Mouse (Mus musculus): Measurements from ENCODE around the gene Noto. TPM values are rescaled to one million over a fixed set of nuclear protein-coding genes. Genes with fewer than 3 reads are reported as not detected.
"Not testable (repeated sequence)": the region's sequence is repeated elsewhere in the genome, so short reads cannot be mapped to it uniquely, and the experiment has no call there.

The Noto gene
- polyA plus RNA-seq, 1 experiment from 2014 or later, result not detected

- H3K9me3 ChIP-seq, result no peaks in the 10 kb centered on the region
- no peak overlapping the region for H3K4me2 ChIP-seq (replicated peaks)
- no peak overlapping the region for H3K27ac ChIP-seq
- H3K4me1 ChIP-seq, result peaks cover 3% of the 10 kb centered on the region; the same call in 1 of the 2 replicates
- WGBS, result 83% methylated on average over 5 of the region's 5 CpGs
- no peak overlapping the region for H3K9ac ChIP-seq
- no peak for ATAC-seq (ENCODE audit: low FRiP score, low read depth)
- H3K36me3 ChIP-seq, result peaks cover 8% of the 10 kb centered on the region
- H3K27me3 ChIP-seq (replicated peaks), result no peaks in the 10 kb centered on the region
- no peak overlapping the region for H3K4me3 ChIP-seq
Measured at GRCm38 (mm10) chr6:85433865-85434264, 10.2 kb downstream of the Noto start.

- Histone ChIP-seq H3K9me3 (no peaks in the 10 kb centered on the region), H3K27ac (no peak overlapping the region), H3K4me1 (peaks cover 3% of the 10 kb centered on the region; the same call in 1 of the 2 replicates), H3K4me3 (no peak overlapping the region), H3K9ac (no peak overlapping the region), H3K4me2 (replicated peaks) (no peak overlapping the region), H3K36me3 (peaks cover 32% of the 10 kb centered on the region), H3K27me3 (replicated peaks) (no peaks in the 10 kb centered on the region)
- no peak for ATAC-seq (ENCODE audit: low FRiP score, low read depth)
- WGBS, result 91% methylated on average over 1 of the region's 1 CpGs
Measured at GRCm38 (mm10) chr6:85436204-85436603, 12.5 kb downstream of the Noto start.

GRCm38 (mm10) chr6:85436631-85437030 lies 12.9 kb downstream of the Noto start:
- ATAC-seq (ENCODE audit: low FRiP score, low read depth), result no peak
- Histone ChIP-seq H3K4me2 (replicated peaks) (no peak overlapping the region), H3K4me3 (no peak overlapping the region), H3K27me3 (replicated peaks) (no peaks in the 10 kb centered on the region), H3K36me3 (peaks cover 36% of the 10 kb centered on the region), H3K9ac (no peak overlapping the region), H3K27ac (no peak overlapping the region), H3K4me1 (peaks cover 3% of the 10 kb centered on the region; the same call in 1 of the 2 replicates), H3K9me3 (no peaks in the 10 kb centered on the region)
- WGBS, result 89% methylated on average over 5 of the region's 6 CpGs

GRCm38 (mm10) chr6:85441142-85441541 lies 17.5 kb downstream of the Noto start:
- WGBS, result 93% methylated on average over 4 of the region's 4 CpGs
- peaks cover 71% of the 10 kb centered on the region for H3K36me3 ChIP-seq
- H3K27me3 ChIP-seq (replicated peaks), result no peaks in the 10 kb centered on the region

GRCm38 (mm10) chr6:85443488-85444233 lies 20.0 kb downstream of the Noto start:
- Histone ChIP-seq H3K27me3 (replicated peaks) (no peaks in the 10 kb centered on the region), H3K4me1 (no peaks in the 10 kb centered on the region), H3K4me2 (replicated peaks) (no peak overlapping the region), H3K9me3 (no peaks in the 10 kb centered on the region), H3K4me3 (no peak overlapping the region), H3K27ac (no peak overlapping the region), H3K36me3 (peaks cover 74% of the 10 kb centered on the region), H3K9ac (no peak overlapping the region)
- 88% methylated on average over 3 of the region's 3 CpGs for WGBS
- no peak for ATAC-seq (ENCODE audit: low FRiP score, low read depth)

More at GRCm38 (mm10) chr6:85441142-85441541, 17.5 kb downstream of the Noto start:
- H3K9me3 ChIP-seq, result no peaks in the 10 kb centered on the region
- no peak overlapping the region for H3K27ac ChIP-seq
- no peak for ATAC-seq (ENCODE audit: low FRiP score, low read depth)
- H3K4me2 ChIP-seq (replicated peaks), result no peak overlapping the region
- no peaks in the 10 kb centered on the region for H3K4me1 ChIP-seq
- no peak overlapping the region for H3K4me3 ChIP-seq
- H3K9ac ChIP-seq, result no peak overlapping the region

- WGBS, result 91% methylated on average over 8 of the region's 8 CpGs
- Histone ChIP-seq H3K9ac (no peak overlapping the region), H3K36me3 (peaks cover 67% of the 10 kb centered on the region), H3K4me1 (no peaks in the 10 kb centered on the region), H3K4me2 (replicated peaks) (no peak overlapping the region), H3K27me3 (replicated peaks) (no peaks in the 10 kb centered on the region), H3K4me3 (no peak overlapping the region), H3K27ac (no peak overlapping the region), H3K9me3 (no peaks in the 10 kb centered on the region)
- ATAC-seq (ENCODE audit: low FRiP score, low read depth), result no peak
Measured at GRCm38 (mm10) chr6:85444266-85444965, 20.7 kb downstream of the Noto start.

- no peak for ATAC-seq (ENCODE audit: low FRiP score, low read depth)
- Histone ChIP-seq H3K27ac (no peak overlapping the region), H3K36me3 (peaks cover 58% of the 10 kb centered on the region), H3K9me3 (no peaks in the 10 kb centered on the region), H3K27me3 (replicated peaks) (no peaks in the 10 kb centered on the region), H3K4me2 (replicated peaks) (no peak overlapping the region), H3K4me3 (no peak overlapping the region), H3K9ac (no peak overlapping the region), H3K4me1 (no peaks in the 10 kb centered on the region)
- WGBS, result 82% methylated on average over 5 of the region's 5 CpGs
Measured at GRCm38 (mm10) chr6:85445286-85445685, 21.6 kb downstream of the Noto start.

- H3K9me3 ChIP-seq, result no peaks in the 10 kb centered on the region
- no peak overlapping the region for H3K4me3 ChIP-seq
- H3K27ac ChIP-seq, result no peak overlapping the region
- ATAC-seq (ENCODE audit: low FRiP score, low read depth), result no peak
- 88% methylated on average over 6 of the region's 6 CpGs for WGBS
- no peak overlapping the region for H3K9ac ChIP-seq
- no peaks in the 10 kb centered on the region for H3K27me3 ChIP-seq (replicated peaks)
- 0 out of 2 replicates have a peak, but pooled peaks cover 6% of the 10 kb centered on the region for H3K4me1 ChIP-seq
- H3K4me2 ChIP-seq (replicated peaks), result no peak overlapping the region
- H3K36me3 ChIP-seq, result peaks cover 37% of the 10 kb centered on the region
Measured at GRCm38 (mm10) chr6:85447351-85447750, 23.7 kb downstream of the Noto start.

GRCm38 (mm10) chr6:85450140-85450539 lies 26.5 kb downstream of the Noto start:
- H3K4me3 ChIP-seq; ATAC-seq (ENCODE audit: low FRiP score, low read depth); H3K27me3 ChIP-seq (replicated peaks); H3K27ac ChIP-seq; H3K9me3 ChIP-seq; H3K9ac ChIP-seq: not testable (repeated sequence)
- Histone ChIP-seq H3K36me3 (peaks cover 19% of the 10 kb centered on the region), H3K4me2 (replicated peaks) (peak overlapping the region; percentile 94), H3K4me1 (peaks cover 29% of the 10 kb centered on the region)
- 56% methylated on average over 1 of the region's 1 CpGs for WGBS

GRCm38 (mm10) chr6:85450697-85451663 lies 27.3 kb downstream of the Noto start, which contains the start of gene Cct7:
Gene Cct7 (plus strand): TSS chr6:85451514.
- Histone ChIP-seq H3K9ac (peak within 1 kb of the TSS; percentile 94), H3K4me2 (replicated peaks) (peak within 1 kb of the TSS; percentile 94), H3K36me3 (peaks cover 11% of the 10 kb centered on the region; the same call in 1 of the 2 replicates), H3K27ac (peak within 1 kb of the TSS; percentile 86), H3K27me3 (replicated peaks) (no peaks in the 10 kb centered on the region), H3K4me3 (peak within 1 kb of the TSS; percentile 72), H3K9me3 (no peaks in the 10 kb centered on the region), H3K4me1 (peaks cover 31% of the 10 kb centered on the region)
- 3% methylated on average over 84 of the region's 96 CpGs for WGBS
- ATAC-seq (ENCODE audit: low FRiP score, low read depth), result peak; percentile 94

- peak within 1 kb of the TSS; percentile 72 for H3K4me3 ChIP-seq
Measured at GRCm38 (mm10) chr6:85451664-85452410, 28.2 kb downstream of the Noto start, which contains the start of gene Pradc1. Gene Pradc1 (minus strand): TSS chr6:85451970.

More at GRCm38 (mm10) chr6:85451664-85452410, 28.2 kb downstream of the Noto start, which contains the start of gene Pradc1:
- ATAC-seq (ENCODE audit: low FRiP score, low read depth), result peak; percentile 91
- Histone ChIP-seq H3K27me3 (replicated peaks) (no peaks in the 10 kb centered on the region), H3K4me1 (peaks cover 37% of the 10 kb centered on the region), H3K27ac (peak within 1 kb of the TSS; percentile 86), H3K9me3 (no peaks in the 10 kb centered on the region), H3K4me2 (replicated peaks) (peak within 1 kb of the TSS; percentile 94), H3K9ac (peak within 1 kb of the TSS; percentile 94), H3K36me3 (peaks cover 2% of the 10 kb centered on the region; the same call in 1 of the 2 replicates)
- under 1% methylated on average over 54 of the region's 54 CpGs for WGBS
